Mouse (Mus musculus) retina, postnatal 7 days (tissue): ENCODE data around the gene Rabgap1l.
"Not testable (repeated sequence)": the region's sequence is repeated elsewhere in the genome, so short reads cannot be mapped to it uniquely, and the experiment has no call there.

Source experiments
- DNase-seq: peaks from one replicate; pipeline ENCODE4 v3.0.0-alpha.2; 2012; ENCODE audit warnings: low read depth, low spot score

The Rabgap1l gene

DNA sequence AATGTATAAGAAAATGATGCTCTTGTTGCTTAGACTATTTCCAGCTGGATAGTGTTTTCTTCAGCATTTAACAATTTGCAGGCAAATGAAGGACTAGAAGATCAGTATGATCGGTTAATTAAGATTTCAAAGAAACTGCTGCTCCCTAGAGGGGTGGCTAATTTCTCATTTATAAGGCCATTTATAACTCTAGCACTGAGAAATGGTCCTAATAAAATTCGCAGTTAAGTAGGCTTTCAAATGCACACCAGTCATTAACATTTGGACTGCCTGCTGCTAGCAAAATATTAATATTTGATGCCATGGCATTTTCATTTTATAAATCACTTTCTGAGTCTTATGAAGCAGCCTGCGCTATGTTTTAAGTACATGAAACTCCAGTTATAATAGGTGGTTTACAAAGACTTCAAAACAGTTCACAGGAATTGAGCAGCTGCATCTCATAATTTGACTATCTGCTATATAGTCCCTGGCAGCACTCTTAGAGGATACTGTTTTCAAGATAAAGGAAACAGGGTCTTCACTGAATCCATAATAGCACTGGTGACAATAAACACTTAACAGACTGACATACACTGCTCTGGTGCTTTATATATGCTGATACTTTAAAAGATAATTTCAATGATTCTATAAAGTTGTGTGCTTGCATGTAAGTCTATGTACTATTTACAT, 296.0 kb downstream of the Rabgap1l start:
- no peak for DNase-seq

DNA sequence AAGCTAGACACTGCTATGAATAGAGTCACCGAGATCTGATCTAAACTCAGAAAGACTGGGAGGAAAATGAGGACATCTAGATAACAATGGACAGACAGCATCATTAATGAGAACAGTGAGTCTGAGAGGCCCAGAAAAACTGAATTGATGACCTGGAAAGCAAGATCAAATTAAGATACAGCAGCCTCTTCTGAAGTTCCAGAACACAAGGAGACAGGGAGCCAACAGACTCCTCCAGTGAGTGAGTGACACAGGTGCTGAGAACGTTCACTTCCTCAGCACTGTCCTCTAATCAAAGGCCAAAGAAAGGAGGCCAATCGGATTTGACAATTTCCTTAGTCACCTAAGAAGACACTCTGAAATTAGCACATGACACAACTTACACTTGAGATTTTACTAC, 307.3 kb downstream of the Rabgap1l start:
- DNase-seq = no peak

DNA sequence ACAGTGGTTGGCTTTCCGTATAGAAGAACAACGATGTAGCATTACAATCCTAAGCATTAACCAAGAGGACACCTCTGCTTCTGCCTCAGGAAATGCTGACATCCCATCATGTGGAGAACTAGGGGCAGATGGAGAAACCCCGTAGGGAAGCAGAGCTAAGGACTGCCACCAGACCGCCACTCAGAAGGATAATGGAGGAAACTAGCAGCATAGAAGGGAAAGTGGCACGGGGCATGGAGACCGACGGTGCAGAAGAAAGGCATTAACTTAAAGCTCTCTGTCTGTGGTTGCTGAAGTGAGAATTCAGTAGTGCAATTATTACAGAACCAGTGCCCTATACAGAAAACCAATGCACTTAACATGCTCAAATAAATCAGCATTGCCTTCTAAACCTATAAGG, 308.0 kb downstream of the Rabgap1l start:
- DNase-seq = no peak

DNA sequence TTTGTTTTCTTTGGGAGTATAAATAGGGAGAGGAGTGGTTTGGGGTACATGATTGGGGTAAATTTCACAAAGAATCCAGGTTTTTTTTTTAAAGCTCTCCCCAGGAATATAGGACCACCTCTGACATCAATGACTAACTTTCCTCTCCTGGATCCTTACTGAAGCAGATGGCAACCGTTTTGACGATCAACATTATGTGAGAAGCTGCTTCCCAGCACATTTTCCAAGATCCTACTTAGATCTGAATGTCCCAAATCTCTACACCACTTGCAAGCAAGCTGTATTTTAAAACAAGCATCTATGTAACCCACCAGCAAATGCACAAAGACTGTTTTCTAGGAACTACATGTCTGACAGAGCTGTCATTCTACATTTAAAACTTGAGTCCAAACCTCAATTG, 311.4 kb downstream of the Rabgap1l start:
- no peak for DNase-seq

DNA sequence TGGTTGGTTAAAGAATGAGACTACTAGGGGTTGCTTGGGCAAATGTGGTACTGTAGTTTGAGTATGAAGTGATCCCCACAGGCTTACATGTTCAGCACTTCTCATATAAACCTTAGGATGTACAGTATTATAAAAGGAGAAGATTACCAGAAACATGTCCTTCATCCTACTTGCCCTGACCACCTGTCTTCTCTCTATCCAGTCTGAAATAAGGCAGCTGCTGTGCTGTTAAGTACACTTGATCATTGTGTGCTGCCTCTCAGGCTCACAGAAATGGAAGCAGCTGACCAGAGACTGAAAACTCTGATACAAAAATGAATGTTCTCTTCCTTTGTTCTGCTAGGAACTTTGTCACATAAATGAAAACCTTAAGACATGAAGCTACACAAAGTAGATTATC, 325.6 kb downstream of the Rabgap1l start:
- no peak for DNase-seq

DNA sequence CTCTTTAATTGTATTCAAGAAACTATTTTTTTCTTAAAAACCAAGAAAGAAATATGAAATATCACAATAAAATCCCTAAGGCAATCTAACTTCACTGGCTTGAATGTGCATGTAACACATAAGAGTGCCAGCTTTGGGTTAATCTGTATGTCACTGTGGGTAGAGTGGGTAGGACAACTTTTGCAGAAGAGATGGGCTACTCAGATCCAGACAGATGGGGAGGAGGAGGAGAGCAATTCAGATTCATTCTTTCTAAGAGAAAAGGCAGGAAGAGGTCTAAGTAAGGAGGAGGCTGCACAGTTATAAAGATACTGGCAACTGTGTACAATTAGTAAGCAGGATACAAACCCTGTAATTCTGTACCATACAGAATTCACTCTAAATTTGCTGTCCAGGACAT, 327.8 kb downstream of the Rabgap1l start:
- DNase-seq = no peak

DNA sequence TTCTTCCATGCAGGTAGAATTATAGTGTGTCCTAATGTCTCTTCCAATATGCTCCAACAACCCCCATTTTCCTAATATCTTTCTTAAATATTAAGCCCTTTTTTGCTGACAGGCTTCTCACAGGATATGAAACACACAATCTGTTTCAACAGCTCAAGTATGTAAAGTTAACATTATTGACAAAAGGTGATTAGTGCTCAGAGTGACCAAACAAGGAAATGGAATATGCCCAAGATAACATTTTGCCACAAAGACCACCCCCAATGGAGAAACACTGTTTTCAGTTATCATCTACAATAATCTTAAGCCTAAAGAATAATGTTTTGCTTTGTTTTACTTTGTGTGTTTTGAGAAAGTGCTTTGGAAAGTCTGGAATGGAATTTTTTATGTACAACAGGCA, 328.9 kb downstream of the Rabgap1l start:
- no peak for DNase-seq

DNA sequence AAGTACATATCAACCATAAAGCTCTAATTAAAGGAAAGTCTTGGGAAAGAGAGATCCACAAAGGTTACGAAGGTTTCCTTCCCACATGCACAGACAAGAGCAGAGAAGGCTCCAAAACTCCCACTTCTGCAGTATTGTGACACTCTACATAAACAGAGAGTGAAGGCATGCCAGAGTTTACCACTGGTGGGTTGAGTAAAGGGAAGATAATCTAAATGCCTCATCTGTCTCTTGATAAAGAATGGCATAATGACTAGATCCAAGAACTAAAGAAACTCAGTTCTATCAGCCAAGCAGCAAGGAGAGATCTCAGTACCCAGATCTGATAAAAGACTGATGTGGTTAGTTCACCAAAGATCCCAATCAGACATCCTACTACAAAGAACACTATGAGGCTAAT, 332.7 kb downstream of the Rabgap1l start:
- no peak for DNase-seq

DNA sequence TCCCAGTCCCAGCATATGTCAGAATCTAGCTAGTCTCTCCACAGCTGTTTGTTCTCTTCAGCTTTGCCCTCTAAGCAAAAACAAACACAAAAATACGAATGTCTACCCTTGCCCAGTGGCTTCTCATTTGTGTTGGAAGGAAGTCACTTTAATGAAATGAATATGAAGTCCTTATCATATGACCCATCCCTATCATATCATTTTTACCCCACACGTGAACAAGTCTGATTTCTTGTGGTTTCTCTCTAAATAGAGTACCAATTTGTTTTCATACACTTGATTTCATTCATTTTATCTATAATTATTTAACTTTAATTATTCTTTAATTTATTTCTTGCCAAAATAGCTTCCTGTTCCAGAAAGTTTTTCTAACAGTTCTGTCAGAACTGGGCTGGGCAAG, 341.3 kb downstream of the Rabgap1l start:
- no peak for DNase-seq

DNA sequence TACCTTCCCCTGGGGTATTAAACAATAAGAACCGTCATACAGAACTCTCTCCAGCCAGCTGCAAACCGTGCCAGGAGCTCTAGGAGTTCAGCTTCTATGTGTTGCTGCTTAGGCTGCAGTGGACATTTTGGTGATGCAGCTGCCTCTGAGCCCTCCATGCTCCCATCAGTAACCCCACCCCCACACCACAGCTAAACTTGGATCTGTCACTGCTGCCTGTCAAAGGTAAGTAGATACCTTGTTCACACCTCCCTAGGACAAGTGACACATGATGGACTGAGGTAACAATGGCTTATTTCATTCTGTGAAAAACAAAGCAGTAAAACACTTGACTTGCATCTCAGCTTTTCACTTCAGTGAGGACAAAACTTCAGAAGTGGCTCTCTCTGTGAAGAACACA, 344.3 kb downstream of the Rabgap1l start:
- DNase-seq = no peak

DNA sequence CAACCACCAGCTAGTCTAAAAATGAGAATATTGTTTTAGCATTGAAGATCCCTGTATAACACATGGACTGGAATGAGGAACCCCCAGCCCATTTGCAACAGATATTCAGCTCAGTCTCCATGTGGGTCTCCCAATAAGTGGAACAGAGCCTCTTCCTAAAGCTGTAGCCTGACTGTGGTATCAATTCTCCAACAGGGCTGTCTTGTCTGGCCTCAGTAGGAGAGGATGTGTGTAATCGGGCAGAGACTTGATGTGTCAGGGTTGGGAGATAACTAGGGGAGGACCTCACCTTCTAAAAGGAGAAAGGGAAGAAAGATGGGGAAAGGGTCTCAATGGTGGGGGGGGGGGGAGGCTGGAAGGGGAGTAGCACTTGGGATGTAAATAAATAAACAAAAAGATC, 346.2 kb downstream of the Rabgap1l start:
- no peak for DNase-seq

DNA sequence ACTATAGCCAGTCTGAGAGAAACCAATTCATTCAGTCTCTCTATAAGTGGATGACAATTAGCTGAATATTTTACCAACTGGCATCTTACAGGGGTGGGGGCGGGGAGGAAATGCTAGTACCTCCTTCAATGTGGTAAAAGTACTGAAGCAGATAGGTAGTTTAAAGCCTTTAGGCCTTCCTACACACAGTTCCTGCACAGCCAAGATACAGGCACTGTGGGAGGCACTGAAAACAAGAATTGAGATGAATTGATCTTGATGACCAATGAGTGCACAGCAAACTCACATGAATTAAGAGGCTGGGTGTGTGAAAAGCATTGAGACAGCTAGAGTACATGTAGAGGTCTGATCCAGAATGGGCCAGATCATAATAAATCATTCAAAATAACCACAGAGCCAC, 349.5 kb downstream of the Rabgap1l start:
- DNase-seq = no peak

DNA sequence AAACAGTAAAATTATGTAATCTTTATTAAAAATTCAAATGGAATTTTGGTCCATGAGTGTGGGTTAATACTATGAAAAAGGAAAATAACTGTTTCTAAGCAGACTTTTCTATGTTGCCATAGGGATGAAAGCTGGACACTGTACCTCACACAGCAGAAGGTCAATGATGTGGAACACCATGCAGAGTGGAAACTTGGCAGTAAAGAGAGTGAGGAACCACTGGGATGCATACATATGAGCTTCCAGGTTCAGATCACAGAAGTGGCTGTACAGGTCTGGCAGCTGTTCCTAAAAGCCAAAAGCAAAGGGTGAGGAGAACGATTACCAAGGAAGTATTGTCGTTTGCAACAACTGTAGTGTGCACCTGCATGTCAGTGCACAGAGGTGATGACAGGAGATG, 351.3 kb downstream of the Rabgap1l start:
- DNase-seq = no peak

DNA sequence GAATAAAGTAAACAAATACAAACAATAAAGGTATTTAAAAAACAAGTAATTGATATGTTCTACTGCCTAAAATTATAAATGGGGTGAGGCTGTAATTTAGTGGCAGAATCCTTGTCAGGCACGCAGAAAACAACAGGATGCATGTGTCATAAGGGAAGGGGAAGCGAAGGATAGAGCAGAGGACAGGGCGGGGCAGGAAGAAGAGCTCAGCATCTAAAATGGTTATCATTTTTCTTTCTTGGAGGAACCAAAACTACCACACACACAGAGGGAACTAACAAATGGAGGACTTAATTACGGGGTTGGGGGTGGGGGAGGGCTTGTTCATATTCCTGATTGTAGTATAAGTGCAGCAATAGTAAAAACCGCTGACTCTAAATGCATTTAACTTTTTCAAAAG, 351.9 kb downstream of the Rabgap1l start:
- DNase-seq = no peak

DNA sequence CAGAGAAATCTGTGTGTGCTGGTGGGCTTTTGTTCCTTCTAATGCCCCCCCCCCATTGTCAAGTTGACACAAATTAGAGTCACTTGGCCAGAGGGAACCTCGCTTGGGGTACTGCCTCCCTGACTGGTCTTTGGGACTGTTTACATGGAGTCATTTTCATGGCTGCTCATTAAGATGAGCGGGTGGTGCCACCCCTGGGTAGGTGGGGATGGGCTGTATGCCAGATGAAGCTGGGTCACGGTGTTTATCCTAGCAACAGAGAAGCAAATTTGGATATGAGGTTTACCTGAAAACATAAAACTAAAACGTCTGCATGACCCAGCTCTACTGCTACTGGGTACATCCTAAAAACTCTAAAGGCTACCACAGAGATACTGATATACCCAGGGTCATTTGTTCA, 354.2 kb downstream of the Rabgap1l start:
- no peak for DNase-seq

DNA sequence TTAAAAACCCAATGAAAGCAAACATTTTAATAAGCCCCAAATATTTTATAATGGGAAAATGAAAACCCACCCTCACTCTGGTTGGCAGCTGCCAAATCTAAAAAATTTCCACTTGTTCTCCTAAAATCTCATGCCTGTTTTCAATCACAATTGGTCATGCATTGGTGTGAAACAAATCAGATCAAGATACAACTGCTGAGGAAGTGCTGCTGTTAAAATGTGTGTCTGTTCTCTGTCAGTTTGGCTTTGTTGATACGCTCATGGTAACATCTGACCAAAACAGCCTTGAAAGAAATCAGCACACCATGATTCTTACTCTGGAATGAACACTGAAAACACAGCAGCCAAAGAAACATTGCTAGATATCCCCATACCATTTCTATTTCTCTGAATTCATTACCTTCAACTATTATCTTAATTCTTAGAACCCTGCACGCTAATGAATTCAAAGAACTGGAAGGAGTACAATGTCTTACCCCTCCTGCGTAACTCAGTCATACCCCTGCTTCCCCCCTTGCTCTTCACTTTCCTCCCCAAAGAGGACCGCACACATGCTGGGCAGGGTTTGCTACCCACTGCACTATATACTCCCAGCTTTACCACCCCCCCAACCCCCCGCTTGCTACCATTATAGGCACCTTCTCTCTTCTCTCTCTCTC, 375.7 kb downstream of the Rabgap1l start:
- DNase-seq = no peak

DNA sequence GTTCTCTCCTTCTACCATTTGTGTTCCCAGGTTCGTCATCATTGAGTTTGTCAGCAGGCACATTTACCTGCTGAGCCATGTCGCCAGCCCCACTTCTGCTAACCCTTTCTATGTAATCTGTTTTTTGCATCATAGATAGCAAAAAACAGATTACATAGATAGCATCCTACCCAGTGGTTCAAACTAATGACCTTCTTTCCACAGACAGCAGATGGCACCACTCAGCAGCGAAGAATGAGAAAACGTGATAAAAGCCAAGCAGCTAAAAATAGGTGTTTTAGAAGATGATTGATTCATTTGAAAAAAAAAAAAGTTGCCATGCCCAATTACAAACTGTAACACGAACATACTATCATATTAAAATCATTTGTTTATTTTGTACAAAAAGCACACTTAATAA, 382.2 kb downstream of the Rabgap1l start:
- peak; percentile 11 for DNase-seq

DNA sequence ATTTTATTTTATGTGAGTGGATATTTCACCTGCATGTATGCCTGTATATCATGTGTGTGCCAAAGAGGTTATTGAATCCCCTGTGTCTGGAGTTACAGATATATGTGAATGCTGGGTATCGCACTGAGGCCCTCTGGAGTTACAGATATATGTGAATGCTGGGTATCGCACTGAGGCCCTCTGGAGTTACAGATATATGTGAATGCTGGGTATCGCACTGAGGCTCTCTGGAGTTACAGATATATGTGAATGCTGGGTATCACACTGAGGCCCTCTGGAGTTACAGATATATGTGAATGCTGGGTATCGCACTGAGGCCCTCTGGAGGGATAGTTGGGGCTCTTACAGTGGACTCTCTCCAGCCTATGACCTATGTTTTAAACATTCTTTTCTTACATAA, 383.3 kb downstream of the Rabgap1l start:
- not testable (repeated sequence) for DNase-seq

DNA sequence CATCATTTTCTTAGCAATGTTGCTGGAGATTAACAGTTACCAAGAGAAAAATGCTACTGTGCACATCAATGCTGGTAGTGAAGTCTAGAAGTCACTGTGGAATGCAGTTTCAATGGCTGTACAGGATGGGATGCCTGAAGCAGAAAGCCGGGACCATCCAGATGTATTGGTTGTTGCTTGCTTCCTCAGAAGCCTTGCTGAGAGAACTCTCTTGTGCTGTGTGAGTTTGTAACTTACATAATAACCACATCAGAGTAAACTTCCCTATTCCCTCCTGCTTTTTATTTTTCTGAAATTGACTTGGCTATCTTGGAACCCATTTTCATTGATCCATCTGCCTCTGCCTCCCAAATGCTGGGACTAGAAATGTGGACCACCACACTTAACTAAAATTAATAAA, 383.9 kb downstream of the Rabgap1l start:
- no peak for DNase-seq

DNA sequence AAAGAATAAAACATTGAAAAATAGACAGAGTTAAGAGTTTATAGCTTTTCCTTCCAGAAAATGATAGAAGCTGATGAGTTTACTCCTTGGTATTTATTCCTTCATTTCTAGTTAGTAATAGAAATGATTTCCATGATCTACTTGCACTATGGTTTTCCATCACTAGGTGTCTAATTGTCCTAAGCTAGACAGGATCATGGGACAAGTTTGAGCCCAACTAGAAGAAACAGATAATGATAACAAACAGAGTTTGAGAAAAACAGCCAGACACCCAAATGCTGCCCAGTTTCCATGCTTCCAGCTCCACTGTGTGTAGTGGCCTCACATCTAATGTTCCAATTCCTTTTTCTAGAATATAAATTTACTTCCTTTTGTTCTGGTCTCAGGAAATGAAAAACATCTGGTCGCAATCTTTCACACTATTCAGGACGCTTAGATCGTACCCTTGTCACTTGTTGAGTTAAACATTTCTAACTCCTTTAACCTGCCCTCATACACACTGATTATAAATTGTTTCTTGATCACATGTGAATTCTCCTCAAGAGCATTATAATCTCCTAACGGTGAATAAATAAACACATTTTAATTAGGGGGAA, 384.6 kb downstream of the Rabgap1l start:
- DNase-seq = no peak

DNA sequence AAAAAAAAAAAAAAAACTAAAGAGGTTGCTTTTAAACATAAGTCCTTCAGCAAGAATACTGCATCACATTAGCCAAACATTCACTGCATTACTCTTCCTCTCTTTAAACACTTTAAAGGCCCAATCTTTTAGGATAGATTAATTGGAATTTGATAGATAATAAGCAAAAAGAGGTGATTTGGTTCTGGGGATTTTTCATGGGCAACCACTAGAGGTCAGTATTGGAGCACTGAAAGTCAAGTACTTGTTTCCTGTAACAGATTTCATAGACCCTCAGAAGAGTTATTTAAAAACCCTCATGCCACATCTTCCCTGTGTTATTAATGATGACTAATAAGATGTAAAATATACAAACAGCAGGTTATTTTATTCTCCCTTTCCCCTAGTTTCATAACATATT, 393.6 kb downstream of the Rabgap1l start:
- DNase-seq = peak; percentile 40

DNA sequence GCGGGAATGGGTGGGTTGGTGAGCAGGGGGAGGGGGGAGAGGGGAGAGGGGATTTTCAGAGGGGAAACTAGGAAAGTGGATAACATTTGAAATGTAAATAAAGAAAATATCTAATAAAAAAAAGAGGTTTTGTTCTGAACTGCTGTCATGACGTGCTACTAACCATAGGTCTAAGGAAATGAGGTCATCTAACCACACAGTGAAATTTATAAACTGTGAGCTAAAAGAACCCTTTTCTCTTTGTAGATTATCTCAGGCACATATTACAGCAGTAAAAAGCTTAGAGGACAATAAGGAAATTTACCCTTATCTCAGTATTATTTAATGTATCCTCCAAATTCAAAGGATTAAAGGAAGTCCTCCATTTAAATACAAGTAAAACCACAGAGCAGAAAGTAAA, 396.0 kb downstream of the Rabgap1l start:
- DNase-seq = no peak

DNA sequence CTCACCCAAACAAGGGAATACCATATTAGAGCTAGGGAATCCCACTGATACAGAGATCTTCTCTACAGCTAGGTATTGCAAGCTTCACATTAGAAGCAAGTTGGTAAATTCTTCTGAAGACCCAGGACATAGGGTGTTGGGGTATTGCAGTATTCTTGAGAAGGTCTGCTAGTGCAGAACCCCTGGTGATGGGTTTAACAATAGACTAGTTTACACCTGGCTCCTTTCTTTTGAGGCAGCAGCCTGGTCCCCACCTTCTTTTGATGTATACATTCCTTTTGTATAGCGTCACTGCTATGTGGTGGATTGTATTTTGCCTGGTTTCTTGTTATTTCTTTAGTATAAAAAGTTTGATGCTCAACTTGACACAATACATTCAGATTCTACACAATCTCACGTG, 405.6 kb downstream of the Rabgap1l start:
- no peak for DNase-seq
